Mouse (Mus musculus) G1E (cell line): ENCODE measurements around the gene Fabp7.

Experiments
- CTCF ChIP-seq: IDR thresholded peaks from 2 replicates; pipeline ENCODE4 v1.5.1; 2012; ENCODE audit warnings: low read depth, low read length, inconsistent platforms, mixed read lengths
- GATA1 ChIP-seq: IDR thresholded peaks from 2 replicates; pipeline ENCODE4 v1.6.1; 2012; ENCODE audit warnings: borderline replicate concordance, low read length, inconsistent platforms, mixed read lengths
- POLR2AphosphoS5 ChIP-seq: IDR thresholded peaks from 2 replicates; pipeline ENCODE4 v1.6.1; 2012; ENCODE audit warnings: low read depth, low read length, inconsistent platforms; ENCODE audit not compliant: insufficient replicate concordance
- TAL1 ChIP-seq: conservative IDR thresholded peaks from 2 replicates; pipeline ENCODE4 v1.6.1; 2012; ENCODE audit warnings: low read depth, low read length, inconsistent platforms, mixed read lengths

- TF ChIP-seq CTCF: no peak
- no peak for TF ChIP-seq POLR2AphosphoS5
- no peak for TF ChIP-seq TAL1
- no peak for TF ChIP-seq GATA1
Measured at GRCm38 (mm10) chr10:57835094-57835493, 50.4 kb downstream of the Fabp7 start.
